Mouse (Mus musculus): ENCODE results near the gene Fgfr2.

GRCm38 (mm10) chr7:132681296-132681695, 441.9 kb downstream of the Fgfr2 start:
- no peak for TF ChIP-seq HCFC1 (IDR thresholded peaks at IDR 0.05; ENCODE audit: borderline replicate concordance, insufficient read depth, low read length)
- no peak for TF ChIP-seq CHD2 (IDR thresholded peaks at IDR 0.05; ENCODE audit: low read depth, low read length)
- no peak for TF ChIP-seq ZC3H11A (IDR thresholded peaks at IDR 0.05; ENCODE audit: borderline replicate concordance, low read depth, low read length)
- TF ChIP-seq ZNF384 (IDR thresholded peaks at IDR 0.05; ENCODE audit: low read depth, low read length): no peak
